ENCODE assay signal across 8 mouse cellular contexts in the genomic region with DNA sequence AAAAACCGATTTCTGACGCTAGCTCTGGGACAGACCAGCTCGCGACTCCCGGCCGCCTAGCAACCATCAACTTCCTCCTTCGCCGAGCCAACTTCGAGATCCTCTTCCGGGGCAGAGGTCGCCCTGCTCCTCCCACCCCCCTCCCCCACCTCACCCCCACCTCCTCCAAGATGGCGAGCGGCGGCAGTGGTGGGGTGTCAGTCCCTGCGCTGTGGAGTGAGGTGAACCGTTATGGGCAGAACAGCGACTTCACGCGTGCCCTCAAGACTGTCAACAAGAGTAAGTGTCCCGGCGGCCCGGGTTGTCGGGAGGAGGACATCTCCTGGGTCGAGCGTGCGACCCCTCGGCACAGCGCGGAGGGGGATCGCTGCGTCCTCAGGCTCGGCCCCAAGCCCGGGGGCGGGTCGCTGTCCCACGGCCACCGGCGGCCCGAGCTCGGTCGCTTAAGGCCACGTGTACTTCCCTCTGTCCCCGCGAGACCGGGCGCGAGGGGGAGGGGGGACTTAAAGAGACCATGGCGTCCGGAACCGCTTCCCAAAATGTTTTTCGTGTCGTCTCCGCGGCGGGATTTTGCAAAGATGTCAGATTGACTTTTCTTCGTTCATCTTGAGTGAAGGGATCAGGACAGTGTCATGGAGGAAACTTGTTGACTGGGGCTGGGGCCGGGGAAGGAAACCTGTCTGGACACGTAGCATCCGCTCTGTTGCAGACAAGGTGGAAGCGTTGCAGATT. TPM values are rescaled to one million over a fixed set of nuclear protein-coding genes. Genes with fewer than 3 reads are reported as not detected.
A peak's percentile ranks its signal among the peaks of the same experiment; 100 is the strongest.
DNase-seq lines count a peak whose midpoint lies in the region; ATAC-seq and TF ChIP-seq lines count a peak whose summit lies in the region.

Gene Srp72, plus strand, starts transcription at position 130 of the 732 bp plus-strand sequence.

- peak within 1 kb of the TSS; percentile 86 for H3K4me3 ChIP-seq in bone marrow macrophage, adult 2 months (ENCODE audit: insufficient read depth, low read length)
- H3K4me3 ChIP-seq in embryonic facial prominence, embryonic 15.5 days (replicated peaks), result peak within 1 kb of the TSS; percentile 97
- H3K4me3 ChIP-seq in limb, embryonic 13.5 days, result peak within 1 kb of the TSS; percentile 94
- peak within 1 kb of the TSS; percentile 99 for H3K4me3 ChIP-seq in midbrain, embryonic 15.5 days

- TF ChIP-seq CTCF in bone marrow macrophage, adult 2 months (IDR thresholded peaks at IDR 0.05; ENCODE audit: low read depth, low read length), result no peak

- under 1% methylated on average over 60 of the region's 60 CpGs for WGBS in embryonic facial prominence, embryonic 15.5 days
- under 1% methylated on average over 60 of the region's 60 CpGs for whole genome bisulfite sequencing in limb, embryonic 13.5 days
- under 1% methylated on average over 60 of the region's 60 CpGs for WGBS in midbrain, embryonic 15.5 days

- H3K9me3 ChIP-seq in embryonic facial prominence, embryonic 15.5 days (replicated peaks), result no peaks in the 10 kb centered on the region
- H3K9me3 ChIP-seq in limb, embryonic 13.5 days, result no peaks in the 10 kb centered on the region
- no peaks in the 10 kb centered on the region for H3K9me3 ChIP-seq in midbrain, embryonic 15.5 days

- H3K4me1 ChIP-seq in bone marrow macrophage, adult 2 months (ENCODE audit: control insufficient read depth, insufficient read depth, low read length), result peaks cover 5% of the 10 kb centered on the region
- peaks cover 20% of the 10 kb centered on the region for H3K4me1 ChIP-seq in embryonic facial prominence, embryonic 15.5 days
- peaks cover 19% of the 10 kb centered on the region for H3K4me1 ChIP-seq in limb, embryonic 13.5 days
- peaks cover 20% of the 10 kb centered on the region for H3K4me1 ChIP-seq in midbrain, embryonic 15.5 days

- TF ChIP-seq POLR2A in bone marrow macrophage, adult 2 months (IDR thresholded peaks at IDR 0.05; ENCODE audit: borderline replicate concordance, low read depth, low read length), result no peak

- H3K27ac ChIP-seq in bone marrow macrophage, adult 2 months (ENCODE audit: insufficient read depth, low read depth, low read length), result peak within 1 kb of the TSS; percentile 91
- H3K27ac ChIP-seq in embryonic facial prominence, embryonic 15.5 days (replicated peaks), result peak within 1 kb of the TSS; percentile 95
- H3K27ac ChIP-seq in limb, embryonic 13.5 days, result peak within 1 kb of the TSS; percentile 87
- H3K27ac ChIP-seq in midbrain, embryonic 15.5 days, result peak within 1 kb of the TSS; percentile 92

- DNase-seq in A20 (ENCODE audit: low read depth, low spot score), result peak; percentile 88
- DNase-seq in heart, adult 9 months (ENCODE audit: low spot score in 2 of 2), result peak; percentile 77 to 78
- DNase-seq in kidney, adult 9 months, result peak; percentile 76
- DNase-seq in spleen, adult 18-20 months, result peak; percentile 67 to 76

- peak within 1 kb of the TSS; percentile 84 for H3K9ac ChIP-seq in embryonic facial prominence, embryonic 15.5 days
- H3K9ac ChIP-seq in limb, embryonic 13.5 days, result peak within 1 kb of the TSS; percentile 90
- peak within 1 kb of the TSS; percentile 83 for H3K9ac ChIP-seq in midbrain, embryonic 15.5 days

- H3K27me3 ChIP-seq in embryonic facial prominence, embryonic 15.5 days, result no peaks in the 10 kb centered on the region
- no peaks in the 10 kb centered on the region for H3K27me3 ChIP-seq in limb, embryonic 13.5 days
- H3K27me3 ChIP-seq in midbrain, embryonic 15.5 days (replicated peaks), result no peaks in the 10 kb centered on the region

- peaks cover 36% of the 10 kb centered on the region for H3K36me3 ChIP-seq in embryonic facial prominence, embryonic 15.5 days
- peaks cover 40% of the 10 kb centered on the region for H3K36me3 ChIP-seq in limb, embryonic 13.5 days
- H3K36me3 ChIP-seq in midbrain, embryonic 15.5 days (replicated peaks), result peaks cover 10% of the 10 kb centered on the region; the same call in 1 of the 2 replicates

- peak; percentile 93 for ATAC-seq in embryonic facial prominence, embryonic 15.5 days (ENCODE audit: insufficient number of reproducible peaks, low FRiP score, low TSS enrichment, low read depth)
- ATAC-seq in limb, embryonic 13.5 days (ENCODE audit: low FRiP score, low read depth), result peak; percentile 94
- ATAC-seq in midbrain, embryonic 15.5 days (replicated peaks), result peak; percentile 95

- peak within 1 kb of the TSS; percentile 81 for H3K4me2 ChIP-seq in embryonic facial prominence, embryonic 15.5 days (replicated peaks)
- H3K4me2 ChIP-seq in limb, embryonic 13.5 days (replicated peaks), result peak within 1 kb of the TSS; percentile 89
- H3K4me2 ChIP-seq in midbrain, embryonic 15.5 days, result peak within 1 kb of the TSS; percentile 81

RNA-seq across cellular contexts. Expression of gene Srp72, which starts in this region (rescaled TPM):
- polyA plus RNA-seq in bone marrow macrophage, adult 2 months (2012; ENCODE audit: insufficient read depth, insufficient read length, missing spikeins), result 73.8 and 81.0 TPM in 2 replicates
- 97.3 and 106 TPM in 2 replicates for polyA plus RNA-seq in embryonic facial prominence, embryonic 15.5 days (2015; fragmentation: Nextera tagmentation; extraction: Ambion mirVana)
- polyA plus RNA-seq in limb, embryonic 13.5 days (2015; fragmentation: Nextera tagmentation; extraction: Ambion mirVana), result 115 and 121 TPM in 2 replicates
- 87.6 and 88.2 TPM in 2 replicates for polyA plus RNA-seq in midbrain, embryonic 15.5 days (2015; fragmentation: Nextera tagmentation; extraction: Ambion mirVana)

Comparison
In these comparisons a context has a peak if more than half of its experiments do, and no peak if none do; other contexts are left out.
1. Peak in every context shown above with its lines: DNase-seq, ATAC-seq, H3K4me3 ChIP-seq and H3K27ac ChIP-seq.